Mouse (Mus musculus) limb, embryonic 15.5 days (tissue): ENCODE measurements around the gene Gm17359. TPM values are rescaled to one million over a fixed set of nuclear protein-coding genes. Genes with fewer than 3 reads are reported as not detected.

ENCODE experiments used
- ATAC-seq: fragments of 200-750 bp; cut with Nextera tagmentation; 2 replicates; pipeline ENCODE4 v1.8.0; 2017; ENCODE audit warnings: low read depth, moderate TSS enrichment; ENCODE audit not compliant: insufficient number of reproducible peaks, low FRiP score, low TSS enrichment
- H3K27ac ChIP-seq: fragments of 300-500 bp; sonication (generic); 2 replicates; pipeline ENCODE4 v1.5.1; 2015; ENCODE audit warnings: moderate library complexity, mild to moderate bottlenecking, inconsistent platforms
- H3K27me3 ChIP-seq: fragments of 300-500 bp; sonication (generic); 2 replicates; pipeline ENCODE4 v1.6.1; 2015; ENCODE audit warnings: inconsistent platforms
- H3K36me3 ChIP-seq: fragments of 300-500 bp; sonication (generic); 2 replicates; pipeline ENCODE4 v1.6.1; 2015; ENCODE audit warnings: inconsistent platforms
- H3K4me1 ChIP-seq: fragments of 300-500 bp; sonication (generic); 2 replicates; pipeline ENCODE4 v1.6.1; 2015; ENCODE audit warnings: inconsistent platforms
- H3K4me2 ChIP-seq: fragments of 300-500 bp; sonication (generic); 2 replicates; pipeline ENCODE4 v1.6.1; 2015; ENCODE audit warnings: mild to moderate bottlenecking, inconsistent platforms
- H3K4me3 ChIP-seq: fragments of 300-500 bp; sonication (generic); 2 replicates; pipeline ENCODE4 v1.5.1; 2015; ENCODE audit warnings: mild to moderate bottlenecking, inconsistent platforms
- H3K9ac ChIP-seq: fragments of 300-500 bp; sonication (generic); 2 replicates; pipeline ENCODE4 v1.6.1; 2015; ENCODE audit warnings: inconsistent platforms
- H3K9me3 ChIP-seq: fragments of 300-500 bp; sonication (generic); 2 replicates; pipeline ENCODE4 v1.6.1; 2016; ENCODE audit warnings: inconsistent platforms
- WGBS: fragments of 180-500 bp; shearing (Covaris S2); methylation state at CpG from one replicate; pipeline ENCODE4 v1.1.7; 2015; 5-methylcytosine and 5-hydroxymethylcytosine counted together
- polyA plus RNA-seq: library from polyadenylated mRNA; unstranded; fragments of >200 nt; fragmentation: Nextera tagmentation; extraction: Ambion mirVana; gene quantifications from 2 replicates; pipeline ENCODE4 v1.2.1, GENCODE M21; 2015

Gene Gm17359
- polyA plus RNA-seq, 1 experiment from 2014 or later: not detected

DNA sequence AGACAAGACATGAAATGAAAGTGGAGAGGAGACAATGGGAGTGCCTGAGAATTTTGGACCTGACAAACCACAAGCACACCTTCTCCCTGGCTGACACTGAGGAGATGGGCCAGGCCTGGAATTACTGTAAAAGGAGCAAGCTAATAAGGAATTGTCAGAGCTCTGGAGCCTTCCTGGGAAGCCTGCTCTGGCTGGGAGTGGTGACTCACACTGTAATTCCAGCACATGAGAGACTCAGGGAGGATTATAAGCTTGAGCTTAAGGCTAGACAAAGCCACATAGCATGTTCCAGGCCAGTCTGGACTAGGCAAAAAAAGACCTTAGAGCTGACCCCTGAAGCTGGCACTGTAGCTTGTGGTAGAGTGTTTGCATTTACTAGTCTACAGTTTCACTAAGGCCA lies 24.6 kb upstream of the Gm17359 start:
- no peaks in the 10 kb centered on the region for H3K36me3 ChIP-seq
- no peak overlapping the region for H3K4me2 ChIP-seq
- no peak overlapping the region for H3K4me3 ChIP-seq
- H3K9me3 ChIP-seq: no peaks in the 10 kb centered on the region
- ATAC-seq: no peak
- 0 out of 2 replicates have a peak, but pooled peaks cover 3% of the 10 kb centered on the region for H3K4me1 ChIP-seq
- H3K27ac ChIP-seq: no peak overlapping the region
- no peaks in the 10 kb centered on the region for H3K27me3 ChIP-seq
- H3K9ac ChIP-seq: no peak overlapping the region

DNA sequence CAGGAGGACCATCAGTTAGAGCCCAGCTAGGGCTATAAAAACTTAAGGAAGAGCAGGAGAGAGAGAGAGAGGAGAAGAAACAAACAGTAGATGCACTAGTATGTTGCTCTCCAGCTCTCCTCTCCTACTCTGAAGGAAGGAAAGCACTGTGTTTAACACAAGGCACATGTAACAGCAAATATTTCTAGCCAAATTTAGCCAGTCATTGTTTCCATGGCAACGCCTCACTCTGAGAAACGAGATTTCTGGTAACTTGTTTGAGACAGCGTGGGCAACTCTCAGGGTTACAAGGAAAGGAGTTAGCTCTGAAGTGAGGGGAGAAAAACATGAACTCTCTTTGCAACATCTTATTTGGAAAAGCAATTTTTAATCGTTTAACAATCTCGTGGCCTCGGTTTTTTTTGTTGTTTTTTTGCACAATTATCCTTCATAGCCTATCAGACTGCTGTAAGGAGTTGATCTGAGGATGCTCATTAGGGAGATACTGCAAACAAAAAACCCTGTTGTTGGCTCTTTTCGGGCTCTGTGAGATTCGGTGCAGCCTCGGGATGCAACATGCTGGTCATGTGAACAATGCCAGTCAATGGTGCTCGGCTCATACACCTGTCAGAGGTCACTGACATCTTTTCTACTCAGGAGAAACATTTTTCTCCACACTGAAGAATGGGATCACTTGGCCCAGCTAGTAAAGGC lies 22.3 kb upstream of the Gm17359 start:
- H3K4me1 ChIP-seq: 0 out of 2 replicates have a peak, but pooled peaks cover 3% of the 10 kb centered on the region
- no peaks in the 10 kb centered on the region for H3K36me3 ChIP-seq
- no peak for ATAC-seq
- H3K9me3 ChIP-seq: no peaks in the 10 kb centered on the region
- H3K4me2 ChIP-seq: no peak overlapping the region
- H3K4me3 ChIP-seq: no peak overlapping the region
- H3K27me3 ChIP-seq: no peaks in the 10 kb centered on the region
- H3K27ac ChIP-seq: no peak overlapping the region
- 63% methylated on average over 10 of the region's 10 CpGs for WGBS
- H3K9ac ChIP-seq: no peak overlapping the region

DNA sequence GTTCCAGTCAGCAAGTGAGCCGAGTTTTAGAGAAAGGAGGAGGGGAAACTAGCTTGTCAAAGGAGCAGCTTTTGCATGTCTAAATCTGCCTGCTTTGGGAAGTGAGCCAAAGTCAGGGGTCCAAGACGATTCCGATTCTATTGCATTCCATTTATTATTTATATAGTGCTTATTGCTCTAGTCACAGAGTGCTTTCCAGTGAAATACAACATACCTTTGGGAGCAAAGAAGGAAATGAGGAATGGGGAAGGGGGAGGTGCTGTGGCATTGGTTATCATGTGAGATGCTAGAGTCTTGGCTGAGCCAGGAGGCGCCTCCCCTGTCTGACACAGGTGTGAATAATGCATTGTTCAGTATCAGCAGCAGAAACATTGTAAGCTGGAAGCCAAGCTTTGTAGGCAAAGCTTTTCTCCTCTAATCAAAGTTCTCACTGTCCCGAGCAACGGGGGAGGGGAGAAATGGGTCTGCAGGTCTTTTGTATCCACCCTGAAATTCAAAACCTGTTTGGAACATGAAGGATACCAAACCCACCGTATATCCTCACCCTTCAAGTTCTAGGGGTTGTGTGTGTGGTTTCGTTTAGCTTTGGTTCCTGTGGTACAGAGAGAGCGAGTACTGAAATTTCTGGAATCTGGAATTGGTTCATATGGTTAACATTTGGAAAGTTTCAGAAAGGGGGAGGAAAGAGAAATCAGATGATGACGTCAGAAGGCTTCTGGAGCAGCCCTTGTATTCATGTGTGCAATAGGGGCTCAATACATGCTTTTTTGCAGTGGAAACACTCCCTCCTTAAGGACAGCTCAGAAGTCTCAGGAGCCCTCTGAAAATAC lies 11.5 kb upstream of the Gm17359 start:
- H3K4me1 ChIP-seq: peaks cover 19% of the 10 kb centered on the region
- peak overlapping the region; percentile 37 for H3K4me2 ChIP-seq
- 18% methylated on average over 10 of the region's 10 CpGs for WGBS
- no peaks in the 10 kb centered on the region for H3K36me3 ChIP-seq
- ATAC-seq: no peak
- H3K4me3 ChIP-seq: 0 out of 2 replicates have a peak overlapping the region, but pooled peaks have one; percentile 2
- no peak overlapping the region for H3K9ac ChIP-seq
- peak overlapping the region; percentile 59 for H3K27ac ChIP-seq
- H3K27me3 ChIP-seq: no peaks in the 10 kb centered on the region
- no peaks in the 10 kb centered on the region for H3K9me3 ChIP-seq

DNA sequence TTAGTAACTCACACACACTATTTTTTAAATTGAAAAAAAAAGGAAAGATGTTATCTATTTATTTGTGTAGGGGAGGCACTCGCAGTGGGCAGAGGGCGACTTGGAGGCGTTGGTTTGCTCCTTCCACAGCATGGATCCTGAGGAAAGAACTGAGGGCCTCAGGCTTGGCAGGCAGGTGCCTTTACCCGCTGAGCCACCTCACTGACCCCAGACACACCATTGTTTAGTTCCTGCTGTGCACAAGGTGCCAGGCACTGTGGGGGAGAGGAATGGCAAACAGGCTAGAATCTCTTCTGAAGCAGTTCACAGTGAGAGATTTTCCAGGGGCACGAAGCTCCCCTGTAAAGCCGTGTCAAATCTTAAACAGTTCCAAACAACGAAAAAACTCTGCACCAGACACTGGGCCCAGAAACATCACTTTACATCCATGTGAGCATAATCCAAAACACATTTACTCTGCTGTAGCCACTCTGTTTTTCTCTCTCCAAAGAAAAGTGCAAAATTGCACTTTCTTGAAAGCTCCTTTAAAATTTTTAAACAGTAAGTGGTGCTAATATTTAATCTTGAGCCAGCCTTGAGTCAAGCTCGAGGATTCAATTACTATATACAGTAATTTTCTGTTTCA lies 6.7 kb upstream of the Gm17359 start:
- no peaks in the 10 kb centered on the region for H3K27me3 ChIP-seq
- H3K4me3 ChIP-seq: no peak overlapping the region
- no peak overlapping the region for H3K4me2 ChIP-seq
- no peak overlapping the region for H3K9ac ChIP-seq
- H3K4me1 ChIP-seq: peaks cover 19% of the 10 kb centered on the region
- H3K36me3 ChIP-seq: no peaks in the 10 kb centered on the region
- no peaks in the 10 kb centered on the region for H3K9me3 ChIP-seq
- no peak for ATAC-seq
- WGBS: 23% methylated on average over 8 of the region's 8 CpGs
- H3K27ac ChIP-seq: peak overlapping the region; percentile 75

DNA sequence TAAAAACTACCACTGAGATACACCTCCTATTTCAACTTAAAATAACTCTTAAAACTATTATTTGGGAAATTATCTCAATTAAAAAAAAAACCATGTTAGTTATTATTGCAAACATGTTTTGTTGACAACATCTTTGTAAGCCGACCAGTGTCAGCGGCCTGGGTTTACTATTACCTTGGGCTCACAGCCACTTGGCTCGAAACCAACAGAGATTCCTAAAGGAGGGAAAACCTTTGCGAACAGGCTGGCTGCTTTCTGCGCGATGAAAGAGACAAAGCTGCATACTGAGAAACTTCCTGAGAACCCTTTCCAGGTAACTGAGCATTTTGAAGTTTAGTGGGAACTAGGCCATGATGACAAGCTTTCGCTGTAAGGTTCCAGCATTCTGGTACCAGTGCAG lies 3.4 kb upstream of the Gm17359 start:
- ATAC-seq: no peak
- no peak overlapping the region for H3K4me2 ChIP-seq
- H3K27me3 ChIP-seq: no peaks in the 10 kb centered on the region
- 62% methylated on average over 7 of the region's 7 CpGs for WGBS
- no peak overlapping the region for H3K27ac ChIP-seq
- H3K36me3 ChIP-seq: no peaks in the 10 kb centered on the region
- H3K9me3 ChIP-seq: no peaks in the 10 kb centered on the region
- H3K9ac ChIP-seq: no peak overlapping the region
- peaks cover 9% of the 10 kb centered on the region for H3K4me1 ChIP-seq
- H3K4me3 ChIP-seq: no peak overlapping the region

DNA sequence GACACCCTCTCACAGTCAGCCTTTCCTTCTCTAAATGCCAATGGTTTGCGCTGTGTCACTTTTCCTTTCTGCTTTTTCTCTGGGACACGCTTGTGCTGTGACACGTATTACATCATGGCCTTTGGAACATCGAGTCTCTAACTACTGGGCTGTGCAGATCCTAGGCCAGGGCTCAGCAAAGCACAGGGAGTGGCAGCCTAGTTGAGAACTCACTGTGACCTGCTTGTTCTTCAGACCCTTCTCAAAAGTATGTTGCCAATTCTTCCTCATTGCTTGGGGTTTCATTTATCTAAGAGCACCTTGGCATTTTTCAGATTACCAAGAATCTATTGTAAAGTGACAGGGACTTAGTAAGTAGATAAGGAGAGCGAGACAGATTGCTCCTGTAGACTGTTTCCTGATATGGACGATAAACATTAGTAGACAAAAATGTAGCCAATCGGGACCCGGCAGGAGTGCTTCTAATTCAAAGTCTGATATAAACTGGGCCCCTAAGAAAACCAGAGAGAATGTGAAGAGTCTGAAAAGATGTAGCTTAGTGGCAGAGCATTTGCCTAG lies 2.7 kb upstream of the Gm17359 start:
- no peak overlapping the region for H3K4me2 ChIP-seq
- H3K4me1 ChIP-seq: peaks cover 8% of the 10 kb centered on the region
- no peaks in the 10 kb centered on the region for H3K36me3 ChIP-seq
- no peak overlapping the region for H3K9ac ChIP-seq
- H3K9me3 ChIP-seq: no peaks in the 10 kb centered on the region
- no peaks in the 10 kb centered on the region for H3K27me3 ChIP-seq
- WGBS: 91% methylated on average over 8 of the region's 8 CpGs
- no peak overlapping the region for H3K4me3 ChIP-seq
- H3K27ac ChIP-seq: no peak overlapping the region
- no peak for ATAC-seq

DNA sequence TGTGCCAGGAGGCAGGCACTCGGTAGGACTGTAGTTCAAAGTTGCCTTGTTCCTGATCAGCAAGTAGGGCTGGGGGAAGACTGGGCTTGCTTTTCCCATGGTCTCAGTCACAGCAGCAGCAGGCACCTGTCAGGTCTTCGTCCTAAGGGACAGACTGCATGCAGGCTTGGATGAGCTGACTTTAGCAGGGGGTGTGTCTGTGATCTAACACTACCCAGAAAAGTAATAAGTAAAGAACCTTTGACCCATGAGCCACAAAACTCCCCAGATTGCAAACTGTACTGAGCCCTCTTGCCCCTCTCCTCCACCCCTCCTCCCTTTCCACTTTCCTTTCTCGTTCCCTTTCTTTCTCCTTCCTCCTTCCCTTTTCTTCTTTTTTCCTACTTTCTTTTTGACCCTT lies 4.3 kb downstream of the Gm17359 start:
- no peaks in the 10 kb centered on the region for H3K36me3 ChIP-seq
- H3K4me3 ChIP-seq: no peak overlapping the region
- no peak overlapping the region for H3K4me2 ChIP-seq
- 48% methylated on average over 3 of the region's 3 CpGs for WGBS
- H3K9me3 ChIP-seq: no peaks in the 10 kb centered on the region
- no peak overlapping the region for H3K9ac ChIP-seq
- H3K27me3 ChIP-seq: no peaks in the 10 kb centered on the region
- no peak overlapping the region for H3K27ac ChIP-seq
- H3K4me1 ChIP-seq: no peaks in the 10 kb centered on the region
- no peak for ATAC-seq

DNA sequence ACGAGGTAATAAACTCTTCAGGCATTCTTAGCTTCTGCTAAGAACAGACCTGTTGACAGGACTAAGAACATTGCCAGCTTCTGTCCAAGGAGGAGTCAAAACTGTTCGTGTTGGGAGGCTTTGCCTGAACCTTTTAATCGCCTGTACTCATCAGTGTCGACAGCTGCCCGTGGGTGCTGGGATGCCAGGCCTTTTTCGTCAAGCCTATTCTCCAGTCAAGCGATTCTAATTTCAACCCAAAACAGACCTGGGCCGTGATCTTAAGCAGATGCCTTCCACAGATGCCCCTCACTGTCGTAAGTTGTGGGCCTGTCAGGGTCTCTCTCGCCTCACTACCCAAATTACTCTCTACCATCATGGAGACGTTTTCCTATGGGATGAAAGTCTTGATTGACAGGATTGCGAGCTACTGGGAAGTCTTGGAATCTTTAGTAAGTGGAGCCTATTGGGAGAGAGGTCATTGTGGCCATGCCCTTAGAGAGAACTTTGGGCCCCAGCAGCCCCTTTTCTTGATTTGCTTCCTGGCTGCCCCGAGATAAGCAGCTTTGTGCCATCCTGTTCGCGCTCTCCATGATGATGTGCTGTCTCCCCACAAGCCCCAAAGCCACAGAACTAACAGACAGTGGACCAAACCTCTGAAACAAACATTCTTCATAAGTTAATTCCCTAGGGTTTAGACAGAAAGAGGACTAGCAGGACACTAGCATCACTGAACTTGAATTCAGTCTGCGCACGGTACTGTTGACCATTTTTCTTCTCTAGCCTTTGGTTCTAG lies 6.7 kb downstream of the Gm17359 start:
- Histone ChIP-seq H3K27ac (no peak overlapping the region), H3K4me2 (no peak overlapping the region), H3K9ac (no peak overlapping the region), H3K4me3 (no peak overlapping the region), H3K36me3 (no peaks in the 10 kb centered on the region), H3K9me3 (no peaks in the 10 kb centered on the region), H3K27me3 (no peaks in the 10 kb centered on the region), H3K4me1 (no peaks in the 10 kb centered on the region)
- 71% methylated on average over 17 of the region's 17 CpGs for WGBS
- no peak for ATAC-seq

DNA sequence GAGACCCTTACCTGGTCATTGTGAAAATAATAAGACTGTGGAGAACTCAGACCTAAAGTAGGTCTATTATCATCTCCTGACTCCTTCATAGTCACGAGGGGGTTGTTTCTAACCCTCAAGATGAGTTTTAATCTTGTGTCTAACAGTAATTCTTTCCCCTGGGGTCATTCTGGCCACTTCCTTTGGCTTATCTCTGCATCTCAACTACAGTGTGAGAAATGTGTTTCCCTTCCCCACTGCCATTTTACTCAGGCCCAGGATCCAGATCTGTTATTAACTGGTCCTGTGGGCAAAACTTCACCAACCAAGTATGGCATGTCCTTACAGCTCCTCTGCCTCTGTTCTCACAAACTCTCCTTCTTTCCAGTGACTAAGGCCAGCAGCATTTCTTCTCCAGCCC lies 12.8 kb downstream of the Gm17359 start:
- Histone ChIP-seq H3K9me3 (no peaks in the 10 kb centered on the region), H3K27ac (no peak overlapping the region), H3K36me3 (no peaks in the 10 kb centered on the region), H3K9ac (no peak overlapping the region), H3K4me2 (no peak overlapping the region), H3K27me3 (no peaks in the 10 kb centered on the region), H3K4me1 (no peaks in the 10 kb centered on the region), H3K4me3 (no peak overlapping the region)
- ATAC-seq: no peak
- 64% methylated on average over 1 of the region's 1 CpGs for WGBS

DNA sequence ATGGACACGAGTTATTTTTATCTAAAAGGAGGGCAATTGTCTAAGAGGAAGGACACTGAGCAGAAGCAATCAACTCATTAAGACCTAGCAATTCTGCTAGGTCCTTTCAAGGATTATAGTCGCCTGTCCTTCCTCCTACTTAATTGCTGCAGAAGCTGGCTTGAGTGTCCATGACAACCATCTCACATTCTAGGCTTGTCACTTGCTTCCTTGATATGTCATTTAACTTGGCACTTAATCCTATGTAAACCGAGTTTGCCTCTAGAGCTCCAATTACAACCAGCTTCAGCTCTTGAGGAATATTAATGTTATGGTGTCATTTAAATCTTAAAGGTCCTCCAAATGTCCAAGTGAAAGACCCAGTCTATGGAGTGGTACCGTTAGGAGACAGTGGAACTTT lies 22.3 kb downstream of the Gm17359 start:
- H3K27ac ChIP-seq: no peak overlapping the region
- no peaks in the 10 kb centered on the region for H3K36me3 ChIP-seq
- no peaks in the 10 kb centered on the region for H3K27me3 ChIP-seq
- H3K4me2 ChIP-seq: no peak overlapping the region
- no peak overlapping the region for H3K9ac ChIP-seq
- H3K4me3 ChIP-seq: no peak overlapping the region
- WGBS: 35% methylated on average over 4 of the region's 4 CpGs
- no peak for ATAC-seq
- H3K9me3 ChIP-seq: no peaks in the 10 kb centered on the region
- peaks cover 4% of the 10 kb centered on the region; the same call in 1 of the 2 replicates for H3K4me1 ChIP-seq

DNA sequence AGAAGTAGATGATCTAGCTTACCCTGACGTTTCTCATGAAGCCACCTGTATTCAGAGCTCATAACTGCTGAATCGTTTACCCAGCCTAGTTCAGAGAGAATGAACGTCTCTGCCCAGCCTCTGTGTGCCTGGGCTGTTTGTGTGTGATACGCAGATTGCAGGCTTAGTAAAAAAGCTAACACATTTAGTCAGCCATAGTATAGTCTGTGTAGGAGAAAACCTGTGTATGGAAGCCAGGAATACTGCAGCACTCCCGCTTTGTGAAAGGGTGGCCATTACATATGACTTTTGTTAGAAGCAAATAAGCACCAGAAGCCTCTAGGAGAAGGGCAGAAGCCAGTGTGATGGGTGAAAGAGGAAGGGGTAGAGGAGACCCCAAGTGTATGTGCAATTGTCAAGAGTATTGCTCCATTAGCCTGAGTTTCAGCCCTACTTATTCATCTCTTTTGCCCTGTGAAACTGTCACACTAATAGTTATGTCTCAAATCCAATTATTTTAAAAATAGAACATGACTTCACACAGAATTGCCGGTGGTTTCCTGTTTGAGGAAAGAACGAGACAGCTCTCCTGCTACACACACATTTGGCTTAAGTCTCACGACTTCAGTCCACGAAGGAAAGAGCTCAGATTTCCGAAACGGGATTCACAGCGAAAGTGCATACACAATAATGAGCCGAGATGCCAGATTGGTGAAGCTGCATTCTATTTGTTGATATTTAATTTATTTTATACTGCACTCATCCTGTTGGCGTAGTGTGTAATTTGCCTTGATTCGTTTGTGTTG lies 24.0 kb downstream of the Gm17359 start:
- ATAC-seq: no peak
- WGBS: 35% methylated on average over 15 of the region's 15 CpGs
- Histone ChIP-seq H3K9me3 (no peaks in the 10 kb centered on the region), H3K27me3 (no peaks in the 10 kb centered on the region), H3K36me3 (no peaks in the 10 kb centered on the region), H3K4me3 (no peak overlapping the region), H3K27ac (peak overlapping the region; percentile 27; the same call in 1 of the 2 replicates), H3K4me2 (no peak overlapping the region), H3K9ac (no peak overlapping the region), H3K4me1 (peaks cover 4% of the 10 kb centered on the region; the same call in 1 of the 2 replicates)
